Mouse (Mus musculus): Measurements from ENCODE around the gene Ube2h. TPM values are rescaled to one million over a fixed set of nuclear protein-coding genes. Genes with fewer than 3 reads are reported as not detected.
A peak's percentile ranks its signal among the peaks of the same experiment; 100 is the strongest.

The Ube2h gene
- polyA plus RNA-seq, 1 experiment from 2014 or later, result 35.4 TPM

DNA sequence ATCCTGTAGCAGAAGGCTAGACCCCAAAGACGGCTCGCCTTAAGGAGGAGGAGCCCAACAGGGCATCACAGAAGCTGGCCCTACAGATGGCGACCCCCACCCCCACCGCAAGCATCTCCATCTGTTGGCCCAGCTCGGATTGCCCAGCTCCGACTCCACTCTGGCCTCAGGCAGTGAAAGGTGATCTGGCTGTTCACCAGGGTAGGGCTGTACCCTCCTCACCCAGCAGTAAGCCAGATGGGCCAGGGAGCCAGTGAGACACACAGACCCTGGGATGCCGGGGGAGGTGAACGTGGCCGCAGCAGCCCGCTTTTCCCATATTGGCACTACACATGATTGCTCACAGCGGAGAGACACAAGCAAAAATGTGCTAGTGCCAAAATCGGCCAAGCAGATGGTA, 135.2 kb downstream of the Ube2h start:
- Histone ChIP-seq H3K9me3 (no peaks in the 10 kb centered on the region), H3K4me2 (replicated peaks) (no peak overlapping the region), H3K9ac (no peak overlapping the region), H3K27ac (no peak overlapping the region), H3K27me3 (replicated peaks) (peaks cover 42% of the 10 kb centered on the region), H3K4me3 (replicated peaks) (no peak overlapping the region), H3K36me3 (no peaks in the 10 kb centered on the region; the same call in 1 of the 2 replicates), H3K4me1 (replicated peaks) (peaks cover 28% of the 10 kb centered on the region)
- 79% methylated on average over 12 of the region's 12 CpGs for WGBS
- no peak for ATAC-seq

DNA sequence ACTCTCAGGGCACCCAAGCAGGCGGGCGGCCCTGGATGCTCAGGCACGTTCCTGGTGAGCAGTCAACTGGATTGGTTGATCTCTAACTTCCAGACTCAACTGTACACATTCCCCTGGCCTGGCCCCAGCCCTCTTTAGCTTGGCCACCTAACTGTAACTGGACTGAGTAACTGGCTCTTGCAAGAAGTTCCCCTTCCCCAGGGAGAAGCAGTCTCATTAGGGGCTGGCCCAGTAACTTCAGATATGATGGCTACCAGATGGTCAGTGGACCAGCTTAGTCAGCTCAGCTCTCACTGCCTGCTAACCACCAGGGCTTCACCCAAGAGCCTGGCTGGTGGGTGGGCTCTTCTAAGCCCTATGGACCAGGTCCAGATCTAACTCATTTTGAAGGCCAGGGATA, 136.1 kb downstream of the Ube2h start:
- 89% methylated on average over 3 of the region's 3 CpGs for WGBS
- Histone ChIP-seq H3K27me3 (replicated peaks) (peaks cover 33% of the 10 kb centered on the region), H3K4me1 (replicated peaks) (peaks cover 19% of the 10 kb centered on the region)

DNA sequence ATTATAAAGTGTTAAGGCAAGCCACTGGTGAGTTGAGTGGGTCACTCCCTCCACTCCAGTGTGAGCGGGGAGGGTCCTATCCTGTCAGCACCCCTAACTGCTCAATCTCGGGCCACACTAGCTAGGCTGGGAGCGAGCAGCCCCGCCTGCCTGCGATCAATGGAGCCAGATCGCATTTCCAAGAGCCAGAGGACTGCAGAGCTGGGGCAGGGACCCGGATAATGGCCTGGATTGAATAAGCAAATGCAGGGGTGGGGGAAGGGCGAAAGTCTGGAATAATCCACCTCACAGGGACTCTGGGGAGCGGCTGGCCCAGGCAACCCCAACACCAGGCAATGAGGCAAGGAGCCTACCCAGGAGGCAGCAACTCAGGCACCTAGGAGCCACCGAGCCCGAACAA, 137.1 kb downstream of the Ube2h start:
- Histone ChIP-seq H3K4me1 (replicated peaks) (peaks cover 12% of the 10 kb centered on the region; the same call in 1 of the 2 replicates), H3K9me3 (no peaks in the 10 kb centered on the region), H3K9ac (no peak overlapping the region), H3K27me3 (replicated peaks) (peaks cover 23% of the 10 kb centered on the region), H3K27ac (no peak overlapping the region), H3K36me3 (no peaks in the 10 kb centered on the region; the same call in 1 of the 2 replicates), H3K4me2 (replicated peaks) (no peak overlapping the region), H3K4me3 (replicated peaks) (no peak overlapping the region)
- no peak for ATAC-seq
- WGBS, result 37% methylated on average over 11 of the region's 11 CpGs

More for the DNA sequence above, 136.1 kb downstream of the Ube2h start:
- no peak for ATAC-seq
- Histone ChIP-seq H3K4me2 (replicated peaks) (no peak overlapping the region), H3K27ac (no peak overlapping the region), H3K9me3 (no peaks in the 10 kb centered on the region), H3K36me3 (no peaks in the 10 kb centered on the region; the same call in 1 of the 2 replicates), H3K9ac (no peak overlapping the region), H3K4me3 (replicated peaks) (no peak overlapping the region)

DNA sequence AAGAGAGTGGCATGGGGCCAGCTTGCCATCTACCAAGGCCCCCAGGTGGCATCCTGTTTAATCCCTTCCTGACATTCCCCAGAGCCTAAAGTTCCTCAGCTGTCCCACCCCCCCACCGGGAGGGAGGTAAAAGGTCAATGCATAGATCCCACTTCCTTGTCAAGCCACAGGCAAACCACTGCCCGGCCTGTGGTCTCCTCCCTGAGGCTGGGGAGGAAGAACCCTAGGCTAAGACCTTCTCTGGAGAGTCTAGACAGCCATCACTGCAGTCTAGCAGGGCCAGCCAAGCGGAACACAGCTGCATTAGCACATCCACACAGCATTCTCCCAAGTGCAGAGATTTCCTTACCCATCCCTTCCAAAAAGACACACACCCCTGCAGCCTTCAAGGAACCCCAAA, 138.0 kb downstream of the Ube2h start:
- Histone ChIP-seq H3K4me3 (replicated peaks) (no peak overlapping the region), H3K27ac (no peak overlapping the region), H3K27me3 (replicated peaks) (peaks cover 15% of the 10 kb centered on the region), H3K4me1 (replicated peaks) (peaks cover 8% of the 10 kb centered on the region; the same call in 1 of the 2 replicates), H3K9ac (no peak overlapping the region), H3K4me2 (replicated peaks) (no peak overlapping the region), H3K9me3 (no peaks in the 10 kb centered on the region), H3K36me3 (no peaks in the 10 kb centered on the region; the same call in 1 of the 2 replicates)
- no peak for ATAC-seq
- WGBS, result 49% methylated on average over 3 of the region's 3 CpGs

DNA sequence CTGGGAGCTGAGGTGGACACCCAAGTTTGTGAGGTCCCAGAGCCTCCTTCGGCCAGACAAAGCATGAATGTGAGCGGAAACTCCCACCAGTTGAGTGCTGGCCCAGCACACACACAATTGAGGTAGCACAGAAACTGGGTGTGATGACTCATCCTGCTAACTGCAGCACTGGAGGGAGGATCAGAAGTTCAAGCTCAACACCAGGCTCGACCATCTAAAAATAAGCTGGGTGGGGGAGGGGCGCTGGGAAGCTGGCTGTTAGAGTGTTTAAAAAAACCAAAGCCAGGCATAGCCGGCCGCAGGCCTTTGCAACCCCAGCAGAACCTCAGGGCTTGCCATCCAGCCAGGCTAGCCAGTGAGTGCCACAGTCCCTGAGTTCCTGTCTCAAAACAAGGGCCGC, 142.2 kb downstream of the Ube2h start:
- H3K9me3 ChIP-seq, result no peaks in the 10 kb centered on the region
- H3K9ac ChIP-seq, result no peak overlapping the region
- no peaks in the 10 kb centered on the region for H3K36me3 ChIP-seq
- 0 out of 2 replicates have a peak, but pooled peaks cover 3% of the 10 kb centered on the region for H3K4me1 ChIP-seq (replicated peaks)
- no peak overlapping the region for H3K4me2 ChIP-seq (replicated peaks)
- 41% methylated on average over 7 of the region's 7 CpGs for WGBS
- no peak overlapping the region for H3K4me3 ChIP-seq (replicated peaks)
- H3K27me3 ChIP-seq (replicated peaks), result no peaks in the 10 kb centered on the region
- ATAC-seq, result no peak
- H3K27ac ChIP-seq, result no peak overlapping the region

DNA sequence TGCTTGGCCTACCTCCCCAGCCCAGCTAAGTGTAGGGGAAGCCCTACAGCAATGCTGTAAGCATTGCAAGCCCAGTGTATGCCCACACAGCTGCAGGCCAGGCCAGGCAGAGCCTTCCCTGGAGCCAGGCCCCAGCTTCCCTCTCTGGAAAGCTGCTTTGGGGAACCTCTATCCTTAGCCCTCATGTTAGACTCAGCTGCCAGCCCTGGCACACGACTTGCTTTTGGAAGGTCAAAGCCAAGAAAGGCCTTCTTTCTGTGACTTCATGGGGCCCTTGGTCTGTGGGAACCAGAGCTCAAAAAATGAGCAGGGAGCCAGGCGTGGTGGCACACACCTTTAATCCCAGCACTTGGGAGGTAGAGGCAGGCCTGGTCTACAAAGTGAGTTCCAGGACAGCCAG, 142.7 kb downstream of the Ube2h start:
- H3K27me3 ChIP-seq (replicated peaks), result no peaks in the 10 kb centered on the region
- 0 out of 2 replicates have a peak, but pooled peaks cover 3% of the 10 kb centered on the region for H3K4me1 ChIP-seq (replicated peaks)
- H3K27ac ChIP-seq, result no peak overlapping the region
- no peak overlapping the region for H3K4me3 ChIP-seq (replicated peaks)
- H3K36me3 ChIP-seq, result no peaks in the 10 kb centered on the region
- H3K9ac ChIP-seq, result no peak overlapping the region
- WGBS, result 72% methylated on average over 2 of the region's 2 CpGs
- no peak for ATAC-seq
- no peaks in the 10 kb centered on the region for H3K9me3 ChIP-seq
- H3K4me2 ChIP-seq (replicated peaks), result no peak overlapping the region

MicroRNA genes within 50 kb of the gene (microRNA counts, 519-probe panel; counts per million panel counts)
- microRNA mmu-miR-182, result 2,331 counts per million, percentile 61 among the panel's probes with 10 or more counts
- 3,046 counts per million, percentile 77 among the panel's probes with 10 or more counts for microRNA mmu-miR-183
- microRNA mmu-miR-96, result 3,567 counts per million, percentile 88 among the panel's probes with 10 or more counts

Other genes with a start within 250 kb of the Ube2h start
- 42.9 and 44.5 TPM in 2 replicates for gene Zc3hc1, start 86.5 kb upstream of the Ube2h start, polyA plus RNA-seq (2015; fragmentation: Nextera tagmentation; extraction: Ambion mirVana)
- 14.5 and 15.2 TPM in 2 replicates for gene Klhdc10, start 97.3 kb upstream of the Ube2h start, polyA plus RNA-seq (2015; fragmentation: Nextera tagmentation; extraction: Ambion mirVana)
- gene Tmem209, start 205.2 kb upstream of the Ube2h start, polyA plus RNA-seq (2015; fragmentation: Nextera tagmentation; extraction: Ambion mirVana), result 31.5 and 33.6 TPM in 2 replicates
- gene Ssmem1, start 205.3 kb upstream of the Ube2h start, polyA plus RNA-seq (2015; fragmentation: Nextera tagmentation; extraction: Ambion mirVana), result not detected in 2 replicates
- 327 and 654 TPM in 2 replicates for gene Cpa2, start 237.0 kb upstream of the Ube2h start, polyA plus RNA-seq (2015; fragmentation: Nextera tagmentation; extraction: Ambion mirVana)